Mouse (Mus musculus): ENCODE data around the gene Ugt1a9. TPM values are rescaled to one million over a fixed set of nuclear protein-coding genes. Genes with fewer than 3 reads are reported as not detected.

Gene Ugt1a9
- polyA plus RNA-seq, 1 experiment from 2014 or later = not detected

- H3K9ac ChIP-seq = no peak overlapping the region
- peaks cover 61% of the 10 kb centered on the region for H3K9me3 ChIP-seq (replicated peaks)
Observed at GRCm38 (mm10) chr1:88232664-88233380, 162.2 kb downstream of the Ugt1a9 start.

GRCm38 (mm10) chr1:88233421-88234247, 163.0 kb downstream of the Ugt1a9 start:
- WGBS = 60% methylated on average over 14 of the region's 14 CpGs
- no peak for ATAC-seq (replicated peaks; ENCODE audit: insufficient number of reproducible peaks, insufficient read depth, low FRiP score, low read depth)
- H3K9ac ChIP-seq = no peak overlapping the region
- H3K4me1 ChIP-seq (replicated peaks) = no peaks in the 10 kb centered on the region
- no peaks in the 10 kb centered on the region for H3K27me3 ChIP-seq
- peaks cover 64% of the 10 kb centered on the region for H3K9me3 ChIP-seq (replicated peaks)
- H3K4me3 ChIP-seq = no peak overlapping the region
- no peaks in the 10 kb centered on the region for H3K36me3 ChIP-seq
- H3K4me2 ChIP-seq = no peak overlapping the region
- H3K27ac ChIP-seq = no peak overlapping the region

More at GRCm38 (mm10) chr1:88232664-88233380, 162.2 kb downstream of the Ugt1a9 start:
- Histone ChIP-seq H3K4me3 (no peak overlapping the region), H3K4me1 (replicated peaks) (no peaks in the 10 kb centered on the region), H3K27ac (no peak overlapping the region), H3K27me3 (no peaks in the 10 kb centered on the region), H3K4me2 (no peak overlapping the region), H3K36me3 (no peaks in the 10 kb centered on the region)
- 48% methylated on average over 3 of the region's 3 CpGs for WGBS
- no peak for ATAC-seq (replicated peaks; ENCODE audit: insufficient number of reproducible peaks, insufficient read depth, low FRiP score, low read depth)

GRCm38 (mm10) chr1:88234248-88234610, 163.6 kb downstream of the Ugt1a9 start:
- Histone ChIP-seq H3K36me3 (no peaks in the 10 kb centered on the region), H3K9me3 (replicated peaks) (peaks cover 69% of the 10 kb centered on the region), H3K9ac (no peak overlapping the region), H3K4me3 (no peak overlapping the region), H3K27me3 (no peaks in the 10 kb centered on the region), H3K4me1 (replicated peaks) (no peaks in the 10 kb centered on the region), H3K4me2 (no peak overlapping the region), H3K27ac (no peak overlapping the region)
- ATAC-seq (replicated peaks; ENCODE audit: insufficient number of reproducible peaks, insufficient read depth, low FRiP score, low read depth) = no peak
- 55% methylated on average over 4 of the region's 4 CpGs for WGBS

GRCm38 (mm10) chr1:88234646-88235045, 164.0 kb downstream of the Ugt1a9 start:
- Histone ChIP-seq H3K4me2 (no peak overlapping the region), H3K4me1 (replicated peaks) (no peaks in the 10 kb centered on the region), H3K27ac (no peak overlapping the region), H3K4me3 (no peak overlapping the region), H3K36me3 (no peaks in the 10 kb centered on the region), H3K9me3 (replicated peaks) (peaks cover 70% of the 10 kb centered on the region), H3K27me3 (no peaks in the 10 kb centered on the region), H3K9ac (no peak overlapping the region)
- WGBS = 40% methylated on average over 5 of the region's 5 CpGs
- ATAC-seq (replicated peaks; ENCODE audit: insufficient number of reproducible peaks, insufficient read depth, low FRiP score, low read depth) = no peak

- 58% methylated on average over 11 of the region's 11 CpGs for WGBS
- Histone ChIP-seq H3K9ac (no peak overlapping the region), H3K27me3 (no peaks in the 10 kb centered on the region), H3K27ac (no peak overlapping the region), H3K4me3 (no peak overlapping the region), H3K4me1 (replicated peaks) (no peaks in the 10 kb centered on the region), H3K36me3 (no peaks in the 10 kb centered on the region), H3K9me3 (replicated peaks) (peaks cover 68% of the 10 kb centered on the region), H3K4me2 (no peak overlapping the region)
- ATAC-seq (replicated peaks; ENCODE audit: insufficient number of reproducible peaks, insufficient read depth, low FRiP score, low read depth) = no peak
Observed at GRCm38 (mm10) chr1:88235046-88235893, 164.7 kb downstream of the Ugt1a9 start.

- Histone ChIP-seq H3K4me2 (no peak overlapping the region), H3K27ac (no peak overlapping the region), H3K9me3 (replicated peaks) (peaks cover 74% of the 10 kb centered on the region), H3K27me3 (no peaks in the 10 kb centered on the region), H3K36me3 (no peaks in the 10 kb centered on the region), H3K4me3 (no peak overlapping the region), H3K4me1 (replicated peaks) (no peaks in the 10 kb centered on the region), H3K9ac (no peak overlapping the region)
- ATAC-seq (replicated peaks; ENCODE audit: insufficient number of reproducible peaks, insufficient read depth, low FRiP score, low read depth) = no peak
- WGBS = 50% methylated on average over 4 of the region's 4 CpGs
Observed at GRCm38 (mm10) chr1:88235894-88236415, 165.4 kb downstream of the Ugt1a9 start.

- Histone ChIP-seq H3K9ac (no peak overlapping the region), H3K4me3 (no peak overlapping the region), H3K9me3 (replicated peaks) (peaks cover 72% of the 10 kb centered on the region), H3K36me3 (no peaks in the 10 kb centered on the region), H3K4me2 (no peak overlapping the region), H3K27me3 (no peaks in the 10 kb centered on the region), H3K4me1 (replicated peaks) (no peaks in the 10 kb centered on the region), H3K27ac (no peak overlapping the region)
- no peak for ATAC-seq (replicated peaks; ENCODE audit: insufficient number of reproducible peaks, insufficient read depth, low FRiP score, low read depth)
- WGBS = 69% methylated on average over 5 of the region's 5 CpGs
Observed at GRCm38 (mm10) chr1:88237311-88237710, 166.7 kb downstream of the Ugt1a9 start.

GRCm38 (mm10) chr1:88238771-88239170, 168.2 kb downstream of the Ugt1a9 start:
- WGBS = 70% methylated on average over 6 of the region's 6 CpGs
- Histone ChIP-seq H3K9me3 (replicated peaks) (peaks cover 70% of the 10 kb centered on the region), H3K27me3 (no peaks in the 10 kb centered on the region), H3K27ac (no peak overlapping the region), H3K4me3 (no peak overlapping the region), H3K4me2 (no peak overlapping the region), H3K4me1 (replicated peaks) (no peaks in the 10 kb centered on the region), H3K9ac (no peak overlapping the region), H3K36me3 (no peaks in the 10 kb centered on the region)
- ATAC-seq (replicated peaks; ENCODE audit: insufficient number of reproducible peaks, insufficient read depth, low FRiP score, low read depth) = no peak

- H3K4me3 ChIP-seq = no peak overlapping the region
- 62% methylated on average over 5 of the region's 5 CpGs for WGBS
- no peak overlapping the region for H3K4me2 ChIP-seq
- peaks cover 72% of the 10 kb centered on the region for H3K9me3 ChIP-seq (replicated peaks)
- ATAC-seq (replicated peaks; ENCODE audit: insufficient number of reproducible peaks, insufficient read depth, low FRiP score, low read depth) = no peak
- no peaks in the 10 kb centered on the region for H3K27me3 ChIP-seq
- no peaks in the 10 kb centered on the region for H3K36me3 ChIP-seq
- H3K4me1 ChIP-seq (replicated peaks) = no peaks in the 10 kb centered on the region
- no peak overlapping the region for H3K9ac ChIP-seq
- no peak overlapping the region for H3K27ac ChIP-seq
Observed at GRCm38 (mm10) chr1:88240072-88240471, 169.5 kb downstream of the Ugt1a9 start.

GRCm38 (mm10) chr1:88240579-88240978, 170.0 kb downstream of the Ugt1a9 start:
- ATAC-seq (replicated peaks; ENCODE audit: insufficient number of reproducible peaks, insufficient read depth, low FRiP score, low read depth) = peak; percentile 0; the same call in 1 of the 2 replicates
- peaks cover 72% of the 10 kb centered on the region for H3K9me3 ChIP-seq (replicated peaks)
- WGBS = 62% methylated on average over 4 of the region's 4 CpGs

GRCm38 (mm10) chr1:88243861-88244260, 173.3 kb downstream of the Ugt1a9 start:
- H3K36me3 ChIP-seq = no peaks in the 10 kb centered on the region
- 56% methylated on average over 5 of the region's 5 CpGs for WGBS
- no peak for ATAC-seq (replicated peaks; ENCODE audit: insufficient number of reproducible peaks, insufficient read depth, low FRiP score, low read depth)

More at GRCm38 (mm10) chr1:88240579-88240978, 170.0 kb downstream of the Ugt1a9 start:
- no peaks in the 10 kb centered on the region for H3K27me3 ChIP-seq
- no peak overlapping the region for H3K27ac ChIP-seq
- no peak overlapping the region for H3K4me3 ChIP-seq
- H3K4me1 ChIP-seq (replicated peaks) = no peaks in the 10 kb centered on the region
- H3K36me3 ChIP-seq = no peaks in the 10 kb centered on the region
- H3K4me2 ChIP-seq = no peak overlapping the region
- no peak overlapping the region for H3K9ac ChIP-seq

More at GRCm38 (mm10) chr1:88243861-88244260, 173.3 kb downstream of the Ugt1a9 start:
- Histone ChIP-seq H3K9me3 (replicated peaks) (peaks cover 52% of the 10 kb centered on the region), H3K4me2 (no peak overlapping the region), H3K4me1 (replicated peaks) (no peaks in the 10 kb centered on the region), H3K4me3 (no peak overlapping the region), H3K27me3 (no peaks in the 10 kb centered on the region), H3K9ac (no peak overlapping the region), H3K27ac (no peak overlapping the region)

Measured in heart, embryonic 15.5 days (tissue).